Mouse (Mus musculus): ENCODE measurements around the gene Plcl2. TPM values are rescaled to one million over a fixed set of nuclear protein-coding genes. Genes with fewer than 3 reads are reported as not detected.
"Not testable (repeated sequence)": the region's sequence is repeated elsewhere in the genome, so short reads cannot be mapped to it uniquely, and the experiment has no call there.

The Plcl2 gene
- polyA plus RNA-seq, 1 experiment from 2014 or later, result 11.6 TPM

DNA sequence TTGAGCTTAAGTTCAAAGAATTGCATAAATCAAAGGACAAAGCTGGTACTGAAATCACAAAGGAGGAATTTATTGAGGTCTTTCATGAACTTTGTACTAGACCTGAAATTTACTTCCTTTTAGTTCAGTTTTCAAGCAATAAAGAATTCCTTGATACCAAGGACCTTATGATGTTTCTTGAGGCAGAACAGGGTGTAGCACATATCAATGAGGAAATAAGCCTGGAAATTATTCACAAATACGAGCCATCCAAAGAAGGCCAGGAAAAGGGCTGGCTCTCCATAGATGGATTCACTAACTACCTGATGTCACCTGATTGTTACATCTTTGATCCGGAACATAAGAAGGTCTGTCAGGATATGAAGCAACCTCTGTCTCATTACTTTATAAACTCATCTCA is 97.7 kb downstream of the Plcl2 start:
- H3K4me1 ChIP-seq, result no peaks in the 10 kb centered on the region
- no peak overlapping the region for H3K4me2 ChIP-seq (replicated peaks)
- H3K36me3 ChIP-seq, result peaks cover 10% of the 10 kb centered on the region; the same call in 1 of the 2 replicates
- H3K9me3 ChIP-seq, result no peaks in the 10 kb centered on the region
- 97% methylated on average over 2 of the region's 2 CpGs for whole genome bisulfite sequencing
- H3K4me3 ChIP-seq, result no peak overlapping the region
- H3K9ac ChIP-seq (replicated peaks), result no peak overlapping the region
- H3K27ac ChIP-seq (replicated peaks), result no peak overlapping the region
- ATAC-seq (replicated peaks), result no peak
- no peaks in the 10 kb centered on the region for H3K27me3 ChIP-seq

DNA sequence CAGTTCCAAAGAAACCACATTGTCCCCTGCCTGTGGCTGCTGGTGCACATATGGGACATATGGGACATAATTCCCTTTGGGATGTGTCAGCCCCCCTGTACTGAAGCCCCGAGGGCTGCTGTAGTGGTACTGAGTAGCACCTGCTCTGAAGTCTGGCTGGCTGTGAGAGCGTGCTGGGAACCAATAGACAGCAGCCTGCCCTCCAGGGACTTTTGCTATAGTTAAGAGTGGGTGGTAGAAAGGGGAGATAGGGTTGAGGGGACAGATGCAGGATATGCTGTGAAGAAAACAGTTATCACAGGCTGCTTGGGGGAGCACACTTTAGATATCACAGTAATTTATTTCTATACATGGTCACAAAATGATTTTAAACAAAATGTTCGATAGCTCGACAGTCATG is 100.7 kb downstream of the Plcl2 start:
- Histone ChIP-seq H3K27ac (replicated peaks) (no peak overlapping the region), H3K4me1 (no peaks in the 10 kb centered on the region), H3K4me2 (replicated peaks) (no peak overlapping the region), H3K9me3 (peaks cover 4% of the 10 kb centered on the region; the same call in 1 of the 2 replicates), H3K36me3 (peaks cover 19% of the 10 kb centered on the region), H3K9ac (replicated peaks) (no peak overlapping the region), H3K4me3 (no peak overlapping the region), H3K27me3 (no peaks in the 10 kb centered on the region)
- ATAC-seq (replicated peaks), result no peak; the same call in 1 of the 2 replicates
- 82% methylated on average over 4 of the region's 4 CpGs for WGBS

DNA sequence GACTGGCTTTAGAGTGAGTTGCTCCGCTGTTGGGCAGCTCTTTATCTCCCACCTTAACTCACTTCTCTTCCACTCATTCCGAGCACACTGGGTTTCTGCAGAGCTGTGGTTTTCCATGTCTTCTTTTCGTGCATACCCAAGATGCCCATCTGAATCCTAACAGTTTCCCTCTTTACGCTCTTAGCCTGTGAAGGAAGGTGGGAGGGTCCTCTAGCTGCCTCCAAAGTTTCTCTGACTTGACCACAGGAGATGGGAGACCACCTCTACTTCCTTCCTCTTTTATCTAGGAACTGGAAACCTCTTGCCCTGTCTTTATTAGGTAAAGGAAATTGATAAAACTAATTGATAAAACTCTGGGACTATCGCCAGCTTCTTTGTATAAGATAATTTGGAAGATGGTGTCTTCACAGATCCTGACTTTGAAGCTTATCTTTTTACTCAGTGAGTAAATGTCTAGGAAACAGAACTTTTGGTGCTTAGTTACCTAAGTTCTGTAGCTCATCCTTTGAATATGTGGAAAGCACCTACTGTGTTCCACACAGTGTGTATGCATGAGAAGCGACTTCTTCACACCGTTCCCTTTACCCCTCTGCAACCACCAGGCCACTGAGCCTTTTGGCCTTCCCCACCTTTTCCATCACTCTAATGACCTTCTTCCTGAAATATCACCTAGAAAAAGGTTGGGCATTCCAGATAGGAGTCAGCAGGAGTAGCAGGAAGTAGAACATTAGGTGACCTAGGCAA is 111.8 kb downstream of the Plcl2 start:
- WGBS, result 94% methylated on average over 7 of the region's 7 CpGs
- Histone ChIP-seq H3K9me3 (no peaks in the 10 kb centered on the region), H3K27ac (replicated peaks) (no peak overlapping the region), H3K4me2 (replicated peaks) (no peak overlapping the region), H3K4me3 (no peak overlapping the region), H3K4me1 (no peaks in the 10 kb centered on the region), H3K9ac (replicated peaks) (no peak overlapping the region), H3K36me3 (no peaks in the 10 kb centered on the region), H3K27me3 (no peaks in the 10 kb centered on the region)
- ATAC-seq (replicated peaks), result no peak

DNA sequence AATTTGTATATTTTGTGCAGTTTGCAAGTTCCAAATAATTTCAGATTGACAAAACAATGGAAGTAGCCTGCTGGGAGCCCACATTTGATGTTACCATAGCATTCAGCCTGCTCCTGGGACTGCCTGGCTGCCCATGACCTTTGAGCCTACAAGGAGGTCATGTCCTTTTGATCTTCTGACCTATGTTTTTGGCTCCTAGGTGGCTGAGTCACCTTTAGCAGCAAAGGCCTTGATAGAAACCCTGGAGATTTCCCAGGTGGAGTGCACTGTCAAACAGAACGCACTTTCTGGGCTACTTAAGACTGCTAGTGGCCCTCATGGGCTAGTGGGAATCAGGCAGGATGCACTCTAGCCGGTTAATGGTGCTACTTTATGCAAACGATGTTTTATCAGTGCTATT is 112.8 kb downstream of the Plcl2 start:
- no peak overlapping the region for H3K4me3 ChIP-seq
- H3K9ac ChIP-seq (replicated peaks), result no peak overlapping the region
- H3K4me1 ChIP-seq, result no peaks in the 10 kb centered on the region
- no peaks in the 10 kb centered on the region for H3K27me3 ChIP-seq
- no peak overlapping the region for H3K4me2 ChIP-seq (replicated peaks)
- H3K9me3 ChIP-seq, result no peaks in the 10 kb centered on the region
- 80% methylated on average over 3 of the region's 3 CpGs for WGBS
- no peak overlapping the region for H3K27ac ChIP-seq (replicated peaks)
- no peaks in the 10 kb centered on the region for H3K36me3 ChIP-seq
- no peak for ATAC-seq (replicated peaks)

DNA sequence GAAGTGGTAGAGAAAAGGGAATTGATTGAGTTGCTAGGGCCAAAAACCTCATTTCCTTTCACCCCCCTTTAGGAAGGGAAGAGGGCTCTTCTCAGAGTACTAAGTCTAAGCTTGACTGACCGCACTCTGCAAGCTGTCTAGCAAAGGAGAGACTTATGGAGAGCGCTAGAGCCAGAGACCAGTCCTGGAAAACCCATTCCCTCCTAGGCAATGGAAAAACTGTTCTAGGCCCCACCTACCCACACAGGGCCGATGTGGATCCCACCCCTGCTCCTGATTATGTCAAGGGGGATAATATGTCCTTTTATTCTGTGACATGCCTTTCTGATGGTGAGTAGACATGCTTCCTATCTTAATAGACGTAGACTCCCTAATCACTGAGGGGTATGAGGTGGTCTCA is 116.4 kb downstream of the Plcl2 start:
- Histone ChIP-seq H3K4me2 (replicated peaks) (no peak overlapping the region), H3K27me3 (no peaks in the 10 kb centered on the region), H3K36me3 (no peaks in the 10 kb centered on the region), H3K9ac (replicated peaks) (no peak overlapping the region), H3K4me3 (no peak overlapping the region), H3K27ac (replicated peaks) (no peak overlapping the region), H3K9me3 (no peaks in the 10 kb centered on the region), H3K4me1 (no peaks in the 10 kb centered on the region)
- no peak for ATAC-seq (replicated peaks)
- WGBS, result 88% methylated on average over 4 of the region's 4 CpGs

DNA sequence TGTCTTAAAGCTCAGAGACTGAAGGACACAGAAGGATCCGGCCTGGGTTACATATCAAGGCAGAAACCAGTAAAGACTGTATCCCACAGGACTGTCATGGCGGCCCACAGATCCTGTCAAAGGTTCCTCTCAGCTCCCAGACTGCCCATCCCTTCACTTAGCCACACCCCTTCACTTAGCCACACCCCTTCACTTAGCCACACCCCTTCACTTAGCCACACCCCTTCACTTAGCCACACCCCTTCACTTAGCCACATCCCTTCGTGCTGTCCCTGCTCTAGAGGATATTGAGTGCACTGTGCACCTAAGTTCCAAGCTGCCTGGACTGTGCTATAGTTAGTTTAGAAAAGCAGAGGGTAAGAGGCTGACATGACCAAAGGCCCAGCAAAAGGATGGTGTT is 118.5 kb downstream of the Plcl2 start:
- no peaks in the 10 kb centered on the region for H3K36me3 ChIP-seq
- WGBS, result 97% methylated on average over 3 of the region's 3 CpGs
- H3K9me3 ChIP-seq, result no peaks in the 10 kb centered on the region
- no peak overlapping the region for H3K9ac ChIP-seq (replicated peaks)
- no peaks in the 10 kb centered on the region for H3K27me3 ChIP-seq
- no peak overlapping the region for H3K4me2 ChIP-seq (replicated peaks)
- no peak overlapping the region for H3K27ac ChIP-seq (replicated peaks)
- H3K4me3 ChIP-seq, result no peak overlapping the region
- no peaks in the 10 kb centered on the region for H3K4me1 ChIP-seq
- ATAC-seq (replicated peaks), result 0 out of 2 replicates have a peak, but pooled peaks have one; percentile 48

DNA sequence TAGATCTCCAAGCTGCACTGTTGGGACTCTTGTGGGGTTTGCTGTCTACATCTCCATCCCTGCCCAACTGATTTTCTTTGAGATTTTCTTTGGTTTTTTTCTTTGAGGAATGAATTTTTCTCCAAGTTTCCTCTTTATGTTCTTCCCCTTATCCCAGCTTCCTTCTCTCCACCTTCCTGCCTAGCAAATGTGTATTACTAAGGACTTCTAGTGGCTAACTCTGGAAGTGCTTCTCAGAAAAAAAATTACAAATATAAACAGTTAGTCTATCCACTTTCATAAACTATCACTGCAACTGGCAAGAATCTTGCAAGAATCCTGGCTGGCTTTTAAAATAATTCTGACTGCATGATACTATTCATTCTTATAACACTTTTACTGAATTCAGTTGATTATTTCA is 119.5 kb downstream of the Plcl2 start:
- no peak overlapping the region for H3K27ac ChIP-seq (replicated peaks)
- H3K36me3 ChIP-seq, result no peaks in the 10 kb centered on the region
- no peak overlapping the region for H3K9ac ChIP-seq (replicated peaks)
- H3K27me3 ChIP-seq, result no peaks in the 10 kb centered on the region
- no peaks in the 10 kb centered on the region for H3K4me1 ChIP-seq
- H3K4me2 ChIP-seq (replicated peaks), result no peak overlapping the region
- ATAC-seq (replicated peaks), result no peak; the same call in 1 of the 2 replicates
- no peak overlapping the region for H3K4me3 ChIP-seq
- no peaks in the 10 kb centered on the region for H3K9me3 ChIP-seq

DNA sequence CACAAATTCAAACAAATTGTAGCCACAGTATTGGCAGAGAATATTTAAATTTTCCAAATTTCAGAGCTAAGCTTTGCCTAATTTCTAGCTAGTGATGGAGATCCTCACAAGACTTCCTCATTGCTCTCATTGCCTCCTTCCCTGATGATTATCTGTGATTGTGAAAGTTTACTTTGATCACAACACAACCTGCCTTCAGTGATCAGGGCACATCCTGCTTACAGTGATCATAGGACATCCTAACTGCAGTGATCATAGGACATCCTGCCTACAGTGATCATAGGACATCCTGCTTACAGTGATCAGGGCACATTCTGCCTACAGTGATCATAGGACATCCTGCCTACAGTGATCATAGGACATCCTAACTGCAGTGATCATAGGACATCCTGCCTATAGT is 121.8 kb downstream of the Plcl2 start:
- H3K4me1 ChIP-seq; ATAC-seq (replicated peaks); H3K27me3 ChIP-seq; H3K36me3 ChIP-seq; H3K9ac ChIP-seq (replicated peaks); H3K4me2 ChIP-seq (replicated peaks); H3K9me3 ChIP-seq; H3K4me3 ChIP-seq; H3K27ac ChIP-seq (replicated peaks): not testable (repeated sequence)

DNA sequence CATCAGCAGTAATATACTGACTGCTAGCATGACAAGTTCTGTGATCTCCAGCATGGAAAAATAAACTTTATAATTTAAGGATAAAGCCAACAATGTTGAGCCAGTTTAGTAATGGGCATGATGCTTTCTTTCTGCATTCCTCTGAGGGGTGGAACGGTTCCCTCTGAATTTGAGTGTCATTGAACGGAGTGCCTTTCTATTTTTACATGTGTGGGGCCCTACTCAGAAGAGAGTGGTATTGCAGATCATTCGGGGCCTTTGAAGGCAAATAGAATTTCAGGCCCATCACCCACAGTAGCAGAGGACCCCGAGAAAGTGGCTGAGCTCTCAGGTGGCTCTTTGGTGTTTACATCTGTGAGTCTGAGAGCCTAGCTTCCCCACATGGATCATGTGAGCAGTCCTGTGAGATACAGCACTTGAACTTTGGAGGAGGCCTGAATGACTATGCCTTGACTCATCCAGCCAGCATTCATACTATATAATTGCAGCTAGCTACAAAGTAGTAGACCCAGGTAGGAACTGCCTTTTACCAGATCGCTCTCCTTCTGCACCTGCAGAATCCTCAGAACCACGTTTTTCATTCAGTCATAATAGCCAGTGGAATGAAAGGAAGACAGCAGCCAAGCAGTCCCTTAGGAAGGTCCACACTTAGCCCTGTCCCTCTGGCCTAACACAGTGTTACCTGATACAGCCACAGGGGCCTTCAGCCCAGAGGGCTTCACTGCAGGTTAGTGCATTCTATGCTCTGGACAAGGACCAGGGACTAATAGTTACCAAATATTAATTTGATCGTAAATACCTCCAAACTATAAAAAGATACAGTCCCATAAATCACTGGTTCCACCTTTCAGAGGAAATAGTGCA is 125.0 kb downstream of the Plcl2 start:
- H3K4me2 ChIP-seq (replicated peaks), result no peak overlapping the region
- no peaks in the 10 kb centered on the region for H3K9me3 ChIP-seq
- no peak for ATAC-seq (replicated peaks)
- H3K4me1 ChIP-seq, result no peaks in the 10 kb centered on the region
- no peak overlapping the region for H3K27ac ChIP-seq (replicated peaks)
- no peak overlapping the region for H3K4me3 ChIP-seq
- no peak overlapping the region for H3K9ac ChIP-seq (replicated peaks)
- H3K27me3 ChIP-seq, result no peaks in the 10 kb centered on the region
- no peaks in the 10 kb centered on the region for H3K36me3 ChIP-seq
- 83% methylated on average over 7 of the region's 7 CpGs for WGBS

DNA sequence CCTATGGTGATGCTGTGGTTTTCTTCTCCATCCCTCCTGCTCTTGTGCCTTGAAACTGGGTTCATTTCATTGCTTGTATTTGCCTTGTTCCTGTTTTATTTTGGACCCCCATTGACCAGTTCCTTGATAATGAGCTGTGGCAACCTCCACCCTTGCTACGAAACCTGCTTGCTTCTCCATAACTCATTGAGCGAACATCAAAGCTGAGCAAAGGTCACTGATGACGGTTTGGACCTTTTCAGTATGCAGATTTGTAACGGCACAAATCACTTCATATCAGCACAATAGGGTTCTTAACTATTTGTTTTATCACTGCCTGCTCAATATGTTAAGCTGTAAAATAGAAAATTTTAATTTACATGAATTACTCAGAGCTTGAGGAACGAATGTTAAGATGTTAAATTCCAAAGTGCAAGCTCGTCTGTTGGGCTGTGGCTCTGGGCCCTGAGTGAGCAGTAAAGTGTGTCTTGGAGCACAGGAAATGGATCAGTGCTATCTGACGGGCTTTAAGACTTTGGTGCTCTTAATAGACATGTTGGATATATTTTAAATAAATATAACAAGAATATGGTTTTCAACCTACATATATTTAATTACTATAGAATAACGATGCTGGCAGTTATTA is 126.9 kb downstream of the Plcl2 start:
- no peak for ATAC-seq (replicated peaks)
- no peaks in the 10 kb centered on the region for H3K9me3 ChIP-seq
- no peak overlapping the region for H3K9ac ChIP-seq (replicated peaks)
- no peaks in the 10 kb centered on the region for H3K36me3 ChIP-seq
- H3K4me1 ChIP-seq, result no peaks in the 10 kb centered on the region
- H3K4me3 ChIP-seq, result no peak overlapping the region
- H3K27ac ChIP-seq (replicated peaks), result no peak overlapping the region
- H3K4me2 ChIP-seq (replicated peaks), result no peak overlapping the region
- 74% methylated on average over 8 of the region's 8 CpGs for WGBS
- H3K27me3 ChIP-seq, result no peaks in the 10 kb centered on the region

DNA sequence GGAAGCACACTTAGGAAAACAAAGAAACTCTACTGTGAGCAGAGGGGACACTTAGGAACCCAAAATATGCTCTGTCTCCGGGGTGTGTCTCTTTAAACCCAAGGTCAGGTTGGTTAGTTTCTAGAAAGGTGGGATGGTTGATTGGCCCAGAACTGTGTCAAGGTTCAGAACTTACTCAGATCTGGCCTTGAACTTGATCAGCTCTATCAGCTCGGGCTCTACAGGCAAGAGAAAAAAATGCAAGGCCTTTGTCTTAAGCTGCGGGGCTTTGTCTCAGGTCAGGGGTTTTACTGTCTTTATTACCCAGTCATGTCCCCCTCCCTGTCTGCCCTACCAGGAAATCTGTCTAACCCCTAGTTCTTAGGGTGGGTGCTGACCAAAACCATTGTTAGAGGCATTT is 129.6 kb downstream of the Plcl2 start:
- 81% methylated on average over 3 of the region's 3 CpGs for WGBS
- no peak for ATAC-seq (replicated peaks)
- no peaks in the 10 kb centered on the region for H3K36me3 ChIP-seq

DNA sequence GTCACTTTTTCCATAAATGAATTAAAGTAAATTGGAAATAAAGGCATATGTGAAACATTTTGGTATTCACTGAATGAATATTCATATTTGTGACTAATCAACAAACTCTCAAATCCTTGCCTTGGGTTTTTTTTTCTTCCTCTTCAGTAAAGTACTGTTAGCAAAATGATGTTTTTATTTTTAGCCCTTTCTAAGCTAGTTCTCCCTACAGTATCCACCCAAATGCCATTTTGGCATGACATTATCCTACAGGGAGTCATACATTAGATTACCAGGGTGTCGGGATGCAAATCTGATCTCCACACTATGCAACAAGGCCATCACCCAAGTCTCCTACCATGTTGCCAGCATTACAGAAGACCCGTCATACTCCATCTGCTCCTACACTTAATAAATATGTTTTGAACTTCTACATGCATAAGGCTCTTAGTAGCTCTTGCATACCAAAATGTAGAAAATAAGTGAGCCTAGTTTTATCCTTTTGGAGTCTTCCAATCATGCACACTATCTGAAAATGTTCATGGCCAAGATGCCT is 131.9 kb downstream of the Plcl2 start:
- no peak overlapping the region for H3K9ac ChIP-seq (replicated peaks)
- H3K27me3 ChIP-seq, result no peaks in the 10 kb centered on the region
- no peak overlapping the region for H3K4me2 ChIP-seq (replicated peaks)
- peak overlapping the region; percentile 78 for H3K27ac ChIP-seq (replicated peaks)
- ATAC-seq (replicated peaks), result peak; percentile 72
- H3K4me3 ChIP-seq, result no peak overlapping the region
- H3K9me3 ChIP-seq, result no peaks in the 10 kb centered on the region
- no peaks in the 10 kb centered on the region for H3K36me3 ChIP-seq
- WGBS, result 72% methylated on average over 2 of the region's 2 CpGs
- peaks cover 24% of the 10 kb centered on the region for H3K4me1 ChIP-seq

More for the DNA sequence above, 129.6 kb downstream of the Plcl2 start:
- H3K27me3 ChIP-seq, result no peaks in the 10 kb centered on the region
- peaks cover 19% of the 10 kb centered on the region for H3K4me1 ChIP-seq
- no peak overlapping the region for H3K4me2 ChIP-seq (replicated peaks)
- H3K9ac ChIP-seq (replicated peaks), result no peak overlapping the region
- H3K27ac ChIP-seq (replicated peaks), result no peak overlapping the region
- no peak overlapping the region for H3K4me3 ChIP-seq
- no peaks in the 10 kb centered on the region for H3K9me3 ChIP-seq

Measured in forebrain, embryonic 15.5 days (tissue).